Mouse (Mus musculus) 3134 (cell line): ENCODE measurements around the gene Mal.

Experiments used
- DNase-seq: peaks from one replicate; pipeline ENCODE4 v3.0.0-alpha.2; 2011; ENCODE audit warnings: low spot score; ENCODE audit not compliant: insufficient read length; ENCODE audit errors: extremely low read depth

The Mal gene

DNA sequence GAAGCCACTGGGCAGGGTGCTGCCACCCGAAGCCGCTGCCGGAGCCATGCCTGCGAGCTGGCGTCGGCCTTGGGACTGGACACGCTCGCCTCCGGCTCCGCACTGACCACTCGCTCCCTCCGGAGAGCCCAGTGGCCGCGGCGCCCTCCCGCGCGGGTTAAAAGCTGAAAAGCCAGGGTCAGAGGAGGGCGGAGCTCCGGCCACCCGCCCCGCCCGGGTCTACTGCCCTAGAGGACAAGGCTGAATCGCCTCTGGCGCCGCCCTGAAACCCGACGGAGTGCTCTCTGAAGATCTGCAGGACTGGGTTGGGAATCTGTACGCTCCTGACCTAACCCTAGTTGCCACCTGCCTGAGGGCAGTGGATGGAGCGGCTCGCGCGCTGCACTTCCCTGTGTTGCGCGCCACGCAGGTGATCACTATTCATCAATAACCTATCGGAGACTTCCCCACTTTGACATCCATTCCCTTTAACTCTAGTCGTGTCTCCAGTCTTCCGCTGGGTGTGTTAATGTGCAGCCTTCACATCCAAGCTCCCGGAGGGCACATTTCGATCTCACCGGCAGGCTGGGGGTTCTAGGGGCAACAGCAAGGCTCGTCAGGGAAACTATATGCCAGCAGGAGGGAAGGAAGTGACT is at the start of gene Mal:
Gene Mal (minus strand): TSS at position 610 of the 635 bp plus-strand sequence.
- peak; percentile 73 for DNase-seq

DNA sequence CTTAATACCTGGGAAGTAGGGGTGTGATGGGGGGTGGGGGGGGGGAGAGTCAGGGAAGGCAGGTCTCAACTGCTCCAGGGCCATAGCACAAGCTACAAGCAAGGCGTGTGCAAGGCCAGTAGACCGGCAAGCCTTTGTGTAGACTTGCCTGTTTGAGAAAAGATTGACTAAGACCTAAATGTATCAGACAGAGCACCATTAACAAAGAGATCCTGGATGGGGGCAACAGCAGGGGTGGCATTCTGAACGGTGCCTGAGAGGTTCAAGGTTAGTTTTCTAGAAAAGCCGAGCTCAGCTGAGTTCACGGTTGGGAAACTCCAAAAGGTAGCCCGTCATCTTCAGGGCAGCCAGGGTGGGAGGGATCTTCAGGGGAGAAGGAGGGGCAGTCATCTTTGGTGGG is 48.8 kb upstream of the Mal start:
- DNase-seq = no peak

DNA sequence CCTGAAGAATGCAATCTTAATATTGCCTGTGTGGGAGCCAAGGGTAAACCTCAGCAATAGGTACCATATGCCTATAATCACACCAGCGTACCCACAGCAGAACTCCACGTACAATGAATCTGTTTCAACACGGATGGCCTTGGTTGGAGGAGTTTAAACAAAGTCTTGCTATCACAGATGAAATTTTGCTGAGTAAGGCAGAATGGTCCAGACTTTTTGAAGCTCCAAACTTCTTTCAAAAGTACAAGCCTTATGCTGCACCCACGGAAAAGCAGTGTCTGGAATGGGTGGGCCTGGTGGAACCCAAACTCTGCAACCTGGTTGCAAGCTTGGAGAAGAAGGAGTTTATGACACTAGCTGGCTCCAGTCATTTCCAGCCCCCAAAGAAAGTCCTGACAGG is 32.7 kb upstream of the Mal start:
- no peak for DNase-seq

DNA sequence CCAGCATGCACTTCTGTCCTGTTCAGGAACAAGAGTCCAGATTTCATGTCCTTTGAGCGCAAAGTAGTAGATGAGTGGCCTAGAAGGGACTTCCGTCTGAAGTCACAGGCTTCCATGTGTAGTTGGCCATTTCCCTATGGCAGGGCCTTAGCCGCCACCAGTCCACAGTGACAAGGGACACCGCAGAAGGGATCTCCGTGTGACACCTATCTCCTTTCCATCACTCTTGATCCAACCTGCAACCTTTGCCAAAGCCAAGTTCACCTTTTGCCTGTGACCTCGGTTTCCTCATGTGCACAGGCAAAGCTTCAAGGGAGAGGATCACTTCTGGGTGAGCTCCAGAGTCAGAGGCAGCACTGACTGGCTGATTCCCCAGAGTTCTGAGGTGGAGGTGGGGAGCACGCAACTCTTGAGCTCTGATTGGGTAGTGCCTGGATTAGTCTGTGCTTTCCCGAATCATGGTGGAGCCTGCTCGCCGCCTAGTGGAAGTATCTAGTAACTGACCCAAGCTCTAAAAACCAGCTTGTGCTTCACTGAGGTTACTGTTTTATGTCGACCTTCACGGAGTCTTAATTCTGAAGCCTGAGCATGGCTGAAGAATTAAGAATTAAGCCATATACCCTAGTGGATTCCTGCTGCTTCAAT is 27.3 kb upstream of the Mal start:
- peak; percentile 68 for DNase-seq

DNA sequence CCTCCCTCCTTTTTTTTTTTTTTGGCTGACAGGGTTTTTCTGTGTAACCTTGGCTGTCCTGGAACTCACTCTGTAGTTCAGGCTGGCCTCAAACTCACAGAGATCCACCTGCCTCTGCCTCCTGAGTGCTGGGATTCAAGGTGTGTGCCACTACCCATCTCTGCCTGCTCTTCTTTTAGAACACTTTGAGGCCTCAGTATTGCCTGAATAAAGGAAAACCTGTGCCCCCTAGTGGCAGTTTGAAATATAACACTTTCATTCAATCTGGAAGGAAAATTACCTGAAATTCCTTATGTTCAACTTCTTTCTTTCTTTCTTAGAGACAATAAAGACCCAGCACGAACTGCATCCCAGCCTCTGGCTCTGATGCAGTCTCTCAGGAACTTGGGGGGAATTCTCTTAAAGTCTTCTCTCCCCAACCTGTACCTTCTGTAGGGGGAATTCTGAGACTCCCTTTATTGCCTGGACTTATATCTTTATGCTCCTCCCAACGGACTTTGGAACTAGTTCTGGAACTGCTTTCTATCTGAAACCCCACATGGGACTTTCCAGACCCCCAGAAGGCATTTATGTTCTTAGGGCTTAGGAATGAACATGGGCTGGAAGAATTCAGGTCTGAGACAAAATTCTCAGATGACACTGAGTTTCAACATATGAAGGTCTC is 11.5 kb upstream of the Mal start:
- DNase-seq = no peak

DNA sequence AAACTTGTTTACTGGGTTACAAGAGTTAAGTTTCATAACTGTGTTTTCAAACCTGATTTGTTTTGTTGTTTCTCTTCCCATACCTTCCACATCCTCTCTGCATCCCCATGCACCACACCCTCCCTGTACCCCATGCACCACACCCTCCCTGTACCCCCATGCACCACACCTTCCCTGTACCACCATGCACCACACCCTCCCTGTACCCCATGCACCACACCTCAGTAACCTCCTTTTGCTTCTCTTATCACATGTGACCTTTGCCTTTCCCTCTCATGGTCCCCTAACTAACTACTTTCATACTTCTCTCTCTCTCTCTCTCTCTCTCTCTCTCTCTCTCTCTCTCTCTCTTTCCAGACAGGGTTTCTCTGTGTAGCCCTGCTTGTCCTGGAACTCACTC is 10.5 kb upstream of the Mal start:
- no peak for DNase-seq

DNA sequence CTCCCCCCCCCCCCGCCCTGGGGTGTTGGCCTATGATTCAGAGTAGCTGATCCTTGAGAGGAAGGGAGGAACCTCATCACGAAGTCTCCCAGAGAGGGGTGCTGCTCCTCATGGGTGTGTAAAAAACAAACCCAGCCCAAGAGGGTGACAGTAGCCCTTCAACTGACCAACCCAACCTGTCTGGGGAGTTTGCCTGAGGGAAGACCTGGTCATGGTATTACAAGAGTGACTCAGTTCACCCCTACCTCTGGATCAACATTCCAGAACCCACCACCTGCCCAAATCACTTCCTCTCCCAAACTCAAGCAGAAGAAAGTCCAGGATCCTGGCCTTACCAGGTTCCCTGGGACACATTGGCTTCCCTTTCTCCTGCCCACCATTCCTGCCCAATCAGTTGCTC is 6.2 kb upstream of the Mal start:
- DNase-seq = no peak

DNA sequence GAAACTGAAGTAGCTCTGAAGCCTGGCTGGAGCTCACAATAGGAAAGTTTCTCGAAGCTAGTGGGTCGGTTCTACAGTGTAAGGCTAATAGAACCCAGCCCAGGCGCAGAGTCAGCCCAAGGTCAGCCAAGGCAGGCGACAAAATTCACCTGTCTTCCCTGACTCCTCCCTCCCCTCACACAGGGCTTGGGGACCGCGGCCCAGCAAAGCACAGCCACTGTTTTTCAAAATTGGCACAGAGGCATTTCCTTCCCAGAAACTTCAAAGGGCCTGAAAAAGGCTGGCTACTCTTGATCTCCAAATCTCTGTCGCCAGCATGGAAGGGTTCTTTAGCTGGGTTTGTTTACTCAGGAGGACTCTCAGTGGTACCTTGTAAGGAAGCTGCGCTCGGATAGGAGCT is 1.1 kb downstream of the Mal start:
- DNase-seq = no peak

DNA sequence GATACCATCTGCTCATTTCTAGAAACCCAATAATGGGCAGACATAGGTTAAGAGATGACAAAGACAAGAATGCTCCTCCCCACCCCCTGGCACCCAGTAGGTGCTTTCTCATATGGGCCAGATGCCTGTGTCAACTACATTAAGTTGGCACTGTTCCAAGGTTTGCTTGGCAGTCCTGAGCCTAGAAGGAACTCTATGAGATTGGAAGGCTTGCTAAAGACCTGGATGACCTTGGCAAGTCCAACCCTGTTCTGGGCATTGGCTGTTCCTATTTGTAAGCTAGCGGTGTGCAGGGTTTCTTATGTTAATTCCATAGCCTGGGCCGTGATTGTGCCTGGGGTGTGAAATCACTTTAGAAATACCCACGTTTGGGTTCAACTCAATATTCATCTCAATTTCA is 1.7 kb downstream of the Mal start:
- no peak for DNase-seq

DNA sequence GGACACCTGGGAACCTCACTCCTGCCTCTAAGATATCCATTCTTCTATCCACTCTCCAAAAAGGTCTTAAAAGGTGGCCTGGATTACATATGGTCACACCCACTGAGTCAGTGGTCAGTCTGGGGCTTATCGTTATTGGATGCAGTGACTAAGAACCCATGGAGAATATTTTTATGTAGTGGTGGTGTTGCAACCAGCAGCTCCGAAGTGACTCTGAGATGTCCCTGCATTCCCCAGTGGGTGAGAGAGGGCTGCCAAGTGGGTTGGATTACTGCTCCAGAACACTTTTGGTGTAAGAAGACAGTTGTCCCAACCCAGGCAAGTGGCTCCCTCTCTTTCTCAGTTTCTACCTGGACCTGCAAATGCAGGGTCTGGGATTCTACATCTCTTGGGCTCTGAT is 3.7 kb downstream of the Mal start:
- no peak for DNase-seq

DNA sequence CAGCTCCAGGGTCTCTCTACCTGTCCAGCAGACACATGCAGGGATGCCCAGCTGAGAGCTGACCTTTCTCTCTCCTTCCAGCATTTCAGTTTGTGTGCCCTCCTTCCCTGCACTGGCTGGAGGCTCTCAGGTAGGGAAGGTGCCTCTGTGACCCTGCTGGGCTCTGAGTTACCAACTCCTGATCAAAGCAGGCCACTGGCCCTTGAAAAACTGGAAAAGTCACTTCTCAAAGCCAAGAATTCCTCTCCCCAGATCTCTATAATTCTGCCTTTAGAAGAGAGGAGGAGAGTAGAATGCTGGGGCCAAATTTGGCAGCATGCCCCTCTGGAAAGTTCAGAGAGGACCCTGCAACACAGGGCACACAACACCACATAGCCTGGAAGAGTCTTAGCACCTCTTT is 4.2 kb downstream of the Mal start:
- no peak for DNase-seq

DNA sequence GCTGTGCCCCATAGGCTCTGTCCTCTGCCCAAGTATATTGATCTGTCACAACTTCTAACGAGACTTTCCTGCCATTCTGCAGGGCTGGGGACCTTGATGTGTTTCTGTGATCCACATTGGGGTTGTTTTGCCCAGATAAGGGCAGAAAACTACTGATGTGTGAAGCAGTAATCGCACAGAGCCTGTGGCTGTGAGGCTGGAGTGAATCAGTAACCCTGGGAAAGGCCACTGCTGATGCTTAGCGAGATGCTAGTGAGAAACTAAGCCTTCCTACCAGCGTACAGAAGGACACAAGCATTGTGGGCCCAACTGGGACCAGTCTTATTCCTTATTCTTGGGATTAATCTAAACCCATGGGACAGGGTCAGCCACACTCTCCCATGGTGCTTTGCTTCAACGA is 4.9 kb downstream of the Mal start:
- DNase-seq = no peak

DNA sequence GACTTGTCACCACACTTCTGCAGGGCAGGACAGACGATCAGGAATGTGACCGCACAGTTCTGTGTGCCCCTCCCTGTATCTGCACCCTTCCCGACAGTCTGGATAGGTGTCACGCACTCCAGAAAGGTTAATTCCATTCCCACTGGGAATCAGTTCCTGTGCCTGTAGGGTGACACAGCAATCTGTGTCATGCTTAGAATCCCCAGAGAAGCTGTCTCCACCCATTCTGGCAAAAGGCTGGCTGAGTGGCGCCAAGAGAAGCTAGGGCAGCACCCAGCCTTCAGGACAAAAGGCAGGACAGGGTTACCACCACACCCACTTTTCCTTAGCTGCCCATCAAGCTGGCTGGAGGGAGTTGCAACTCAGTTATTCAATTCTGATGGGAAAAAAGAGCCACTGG is 6.6 kb downstream of the Mal start:
- peak; percentile 70 for DNase-seq

DNA sequence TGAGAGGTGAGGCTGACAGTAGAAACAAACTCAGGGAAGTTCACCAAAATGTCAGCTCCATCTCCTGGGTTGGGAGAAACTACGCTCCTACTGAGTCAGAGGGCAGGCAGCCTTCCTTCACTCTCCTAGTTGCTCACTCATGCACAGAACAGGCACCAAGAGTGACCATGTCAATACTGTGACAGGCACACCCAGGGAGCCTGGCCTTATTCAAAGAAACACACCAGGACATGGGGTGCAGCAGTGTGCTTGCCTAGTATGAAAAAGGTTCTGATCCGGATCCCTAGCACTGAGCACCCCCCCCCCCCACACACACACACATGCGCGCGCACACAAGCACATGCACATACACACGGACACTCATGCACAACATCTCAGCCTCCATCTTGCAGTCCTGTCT is 8.3 kb downstream of the Mal start:
- DNase-seq = no peak

DNA sequence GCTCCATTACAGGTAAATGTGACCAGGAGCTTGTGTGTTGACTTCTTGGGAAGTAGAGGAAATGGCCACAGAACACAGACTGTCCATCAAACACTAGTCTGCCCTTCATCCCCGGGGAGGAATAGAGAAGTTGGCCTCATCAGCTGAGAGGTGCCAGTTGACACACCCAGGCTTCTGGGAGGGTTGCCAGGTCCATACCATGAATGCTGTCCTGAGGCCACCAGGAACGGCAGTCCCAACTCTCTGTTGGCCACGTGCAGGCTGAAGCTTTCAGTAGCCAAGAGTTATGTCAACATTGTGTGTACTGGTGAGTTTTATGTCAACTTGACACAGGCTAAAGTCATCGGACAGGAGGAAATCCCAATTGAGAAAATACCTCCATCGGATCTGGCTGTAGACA is 9.6 kb downstream of the Mal start:
- DNase-seq = no peak

DNA sequence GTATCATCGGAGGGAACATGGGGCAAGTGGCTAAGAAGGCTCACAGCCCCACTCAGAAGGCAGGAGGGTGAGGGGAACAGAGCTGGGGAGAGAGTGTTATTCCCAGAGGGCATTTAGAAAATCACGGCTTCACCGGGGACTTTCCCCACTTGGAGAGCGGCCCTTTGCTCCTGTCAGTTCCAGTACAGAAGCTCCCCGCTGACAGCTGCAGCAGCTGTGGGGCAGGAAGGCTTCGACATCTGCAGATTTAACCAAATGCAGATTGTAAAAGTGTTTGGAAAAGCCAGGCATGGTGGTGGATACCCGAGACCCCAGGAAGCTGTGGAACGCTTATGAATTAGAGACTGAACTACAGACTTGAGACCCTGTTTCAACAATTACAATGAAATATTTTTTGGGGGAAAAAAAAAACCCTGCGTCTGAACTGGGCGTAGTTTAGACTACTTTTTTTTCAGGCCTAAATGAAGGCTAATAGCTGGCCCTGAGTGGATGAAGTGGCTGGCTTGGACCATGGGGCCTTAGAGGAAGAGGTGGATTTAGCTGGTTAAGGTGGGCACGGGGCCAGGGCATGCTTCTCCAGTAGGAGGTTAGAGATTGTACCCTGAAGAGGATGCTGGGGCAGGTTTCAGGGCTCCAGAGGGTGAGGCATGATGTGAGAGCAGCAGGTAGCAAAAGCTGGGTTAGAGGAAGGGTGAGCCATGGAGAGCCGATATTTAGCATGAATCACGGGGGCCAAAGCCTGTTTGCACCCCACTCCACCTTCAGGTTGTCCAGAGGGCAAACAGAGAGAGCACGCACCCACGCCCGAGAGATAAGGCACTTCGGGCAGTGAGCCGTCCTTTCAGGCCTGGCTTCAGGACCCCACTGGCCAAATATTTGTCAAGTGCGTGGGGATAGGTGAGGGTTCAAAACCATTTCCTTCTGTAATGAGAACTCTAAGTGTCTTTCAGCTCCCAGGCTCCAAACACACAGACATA is 12.5 kb downstream of the Mal start:
- DNase-seq = no peak

DNA sequence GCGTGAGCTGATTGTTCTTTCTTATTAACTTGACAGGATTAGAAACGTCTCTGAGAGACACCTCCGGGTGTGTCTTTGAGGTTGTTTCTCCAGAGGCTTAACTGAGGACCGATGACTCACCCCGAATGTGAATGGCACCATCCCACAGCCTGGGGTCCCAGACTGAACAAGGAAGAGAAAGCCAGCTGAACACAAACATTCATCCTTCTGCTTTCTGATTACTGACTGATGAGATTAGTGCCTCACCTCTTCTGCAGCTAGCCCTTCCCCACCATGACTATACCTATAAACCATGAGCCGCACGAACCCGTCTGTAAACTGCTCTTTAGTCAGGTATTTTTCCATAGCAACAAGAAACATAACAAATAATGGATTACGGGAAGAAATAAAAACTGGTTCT is 17.5 kb downstream of the Mal start:
- no peak for DNase-seq

DNA sequence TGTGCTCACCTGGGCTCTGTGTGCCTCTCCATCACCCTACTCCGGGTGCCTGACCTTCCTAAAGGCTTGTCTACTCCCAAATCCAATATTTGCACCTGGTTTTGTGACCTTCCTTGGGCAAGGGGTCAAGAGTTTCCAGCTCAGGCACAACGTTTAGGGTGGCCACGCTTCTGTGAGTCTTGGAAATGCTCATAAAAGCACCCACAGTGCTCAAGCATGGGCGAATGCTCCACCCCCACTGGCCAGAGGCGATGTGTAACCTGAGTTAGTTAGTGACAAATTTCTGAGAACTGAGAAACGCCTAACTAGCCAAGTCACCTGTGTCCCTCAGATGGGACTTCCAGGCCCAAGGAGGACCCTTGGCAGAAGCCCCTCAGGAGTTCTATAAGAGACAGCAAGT is 20.9 kb downstream of the Mal start:
- DNase-seq = no peak

DNA sequence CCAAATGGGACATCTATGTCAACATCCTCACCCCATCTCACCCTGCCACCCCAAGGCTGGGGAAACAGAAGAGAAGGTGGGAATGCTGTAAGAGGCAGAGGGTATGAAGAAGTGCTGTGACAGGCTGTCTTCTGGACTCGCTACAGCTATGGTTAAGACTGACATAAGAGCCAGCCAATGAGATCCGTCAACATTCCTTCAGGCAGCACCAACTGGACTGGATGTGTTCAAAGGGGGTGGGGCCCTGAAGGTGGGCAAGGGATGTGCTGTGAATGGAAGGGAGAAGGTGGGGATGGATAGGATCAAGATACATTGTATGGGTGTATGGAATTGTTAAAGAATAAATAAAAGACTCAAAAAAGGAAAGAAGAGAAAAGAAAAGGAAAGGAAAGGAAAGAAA is 23.9 kb downstream of the Mal start:
- no peak for DNase-seq

DNA sequence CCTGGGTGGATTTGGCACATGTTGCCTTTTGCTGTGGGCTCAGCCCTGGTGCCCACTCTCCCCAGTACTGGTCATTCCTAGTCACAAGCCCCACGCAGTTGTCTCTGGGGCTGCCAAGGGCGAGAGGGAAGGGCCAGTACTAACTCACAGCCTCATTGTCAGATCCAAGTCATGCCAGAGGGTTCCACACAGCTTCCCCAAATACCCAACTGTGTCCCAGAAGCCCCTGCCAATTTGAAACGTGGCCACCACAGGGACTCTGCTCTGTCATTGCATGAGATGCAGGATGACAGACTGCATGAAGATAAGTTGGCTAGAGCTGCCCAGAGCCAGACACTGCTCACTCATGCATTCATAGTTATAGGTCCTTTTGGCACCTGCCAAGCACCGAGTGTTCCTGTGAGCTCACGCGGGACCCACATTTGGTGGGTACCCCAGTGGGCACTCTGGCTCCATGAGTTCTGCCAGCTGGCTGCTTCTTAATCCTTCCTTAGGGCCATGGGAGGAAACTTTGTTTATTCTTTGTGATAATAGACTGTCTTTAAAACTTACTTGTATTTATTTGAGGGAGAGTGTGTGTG is 28.4 kb downstream of the Mal start:
- DNase-seq = no peak

DNA sequence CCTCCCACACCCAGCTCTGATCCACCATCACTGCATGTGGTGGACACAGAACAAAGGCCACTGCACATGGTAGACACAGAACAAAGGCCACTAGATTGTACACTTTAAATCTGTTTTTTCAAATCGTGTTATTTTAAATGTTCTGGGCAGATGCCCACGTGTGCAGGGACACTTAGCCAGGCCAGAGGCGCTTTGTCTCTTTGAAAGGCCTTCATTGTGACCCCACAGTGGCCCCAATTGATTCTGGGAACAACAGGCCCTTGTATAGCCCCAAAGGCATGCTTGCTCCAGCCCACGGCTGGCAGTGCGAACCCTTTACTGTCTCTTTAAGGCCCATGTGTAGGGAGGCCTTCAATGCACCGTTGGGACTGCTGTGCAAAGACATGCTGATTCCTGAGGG is 29.1 kb downstream of the Mal start:
- no peak for DNase-seq
